Mouse (Mus musculus): ENCODE measurements around the gene Phlda3. TPM values are rescaled to one million over a fixed set of nuclear protein-coding genes. Genes with fewer than 3 reads are reported as not detected.

Phlda3 gene
- polyA plus RNA-seq, 1 experiment from 2014 or later = 82.0 TPM

- ATAC-seq (peak; percentile 7; the same call in 1 of the 2 replicates), DNase-seq (ENCODE audit: low spot score) (peak; percentile 88)
- no peak overlapping the region for H3K4me3 ChIP-seq (ENCODE audit: low read depth, low read length)
- 0 out of 2 replicates have a peak, but pooled peaks cover 3% of the 10 kb centered on the region for H3K36me3 ChIP-seq (ENCODE audit: insufficient read depth, low read length)
- H3K9me3 ChIP-seq (ENCODE audit: low read length) = no peaks in the 10 kb centered on the region
- no peaks in the 10 kb centered on the region for H3K27me3 ChIP-seq (replicated peaks; ENCODE audit: insufficient read depth, low read length)
- TF ChIP-seq EP300 (IDR thresholded peaks at IDR 0.05) = no peak
- TF ChIP-seq CTCF (IDR thresholded peaks at IDR 0.05) = no peak
- H3K4me1 ChIP-seq (ENCODE audit: insufficient read depth, low read depth, low read length) = peaks cover 5% of the 10 kb centered on the region; the same call in 1 of the 2 replicates
- 20% methylated on average over 7 of the region's 7 CpGs for WGBS
- no peak overlapping the region for H3K9ac ChIP-seq (replicated peaks; ENCODE audit: low read depth)
- no peak overlapping the region for H3K27ac ChIP-seq (ENCODE audit: low read length)
- no peak overlapping the region for H3K4me2 ChIP-seq (replicated peaks; ENCODE audit: low read depth, low read length)
Measured at GRCm38 (mm10) chr1:135725936-135726335, 40.0 kb upstream of the Phlda3 start.

- H3K4me3 ChIP-seq (ENCODE audit: low read depth, low read length) = peak overlapping the region; percentile 75
- H3K27ac ChIP-seq (ENCODE audit: low read length) = peak overlapping the region; percentile 94
- H3K4me1 ChIP-seq (ENCODE audit: insufficient read depth, low read depth, low read length) = peaks cover 26% of the 10 kb centered on the region; the same call in 1 of the 2 replicates
- peak overlapping the region; percentile 93 for H3K9ac ChIP-seq (replicated peaks; ENCODE audit: low read depth)
- TF ChIP-seq CTCF (IDR thresholded peaks at IDR 0.05) = no peak
- TF ChIP-seq EP300 (IDR thresholded peaks at IDR 0.05) = no peak
- H3K4me2 ChIP-seq (replicated peaks; ENCODE audit: low read depth, low read length) = peak overlapping the region; percentile 75
- H3K27me3 ChIP-seq (replicated peaks; ENCODE audit: insufficient read depth, low read length) = no peaks in the 10 kb centered on the region
- H3K36me3 ChIP-seq (ENCODE audit: insufficient read depth, low read length) = 0 out of 2 replicates have a peak, but pooled peaks cover 3% of the 10 kb centered on the region
- H3K9me3 ChIP-seq (ENCODE audit: low read length) = no peaks in the 10 kb centered on the region
- 2% methylated on average over 34 of the region's 35 CpGs for WGBS
- ATAC-seq (peak; percentile 82), DNase-seq (ENCODE audit: low spot score) (peak; percentile 98)
Measured at GRCm38 (mm10) chr1:135728631-135729366, 37.1 kb upstream of the Phlda3 start.

- Histone ChIP-seq H3K4me1 (ENCODE audit: insufficient read depth, low read depth, low read length) (peaks cover 31% of the 10 kb centered on the region), H3K27me3 (replicated peaks; ENCODE audit: insufficient read depth, low read length) (no peaks in the 10 kb centered on the region), H3K9ac (replicated peaks; ENCODE audit: low read depth) (peak overlapping the region; percentile 93), H3K27ac (ENCODE audit: low read length) (peak overlapping the region; percentile 94), H3K9me3 (ENCODE audit: low read length) (no peaks in the 10 kb centered on the region), H3K36me3 (ENCODE audit: insufficient read depth, low read length) (0 out of 2 replicates have a peak, but pooled peaks cover 3% of the 10 kb centered on the region), H3K4me3 (ENCODE audit: low read depth, low read length) (peak overlapping the region; percentile 75), H3K4me2 (replicated peaks; ENCODE audit: low read depth, low read length) (peak overlapping the region; percentile 75)
- TF ChIP-seq CTCF (IDR thresholded peaks at IDR 0.05) (no peak), EP300 (IDR thresholded peaks at IDR 0.05) (no peak)
- DNase-seq (ENCODE audit: low spot score) = no peak
- peak; percentile 29 for ATAC-seq
- 0% methylated on average over 11 of the region's 11 CpGs for WGBS
Measured at GRCm38 (mm10) chr1:135729367-135729713, 36.6 kb upstream of the Phlda3 start.

- Histone ChIP-seq H3K9me3 (ENCODE audit: low read length) (no peaks in the 10 kb centered on the region), H3K4me2 (replicated peaks; ENCODE audit: low read depth, low read length) (peak overlapping the region; percentile 75), H3K9ac (replicated peaks; ENCODE audit: low read depth) (peak overlapping the region; percentile 93), H3K36me3 (ENCODE audit: insufficient read depth, low read length) (0 out of 2 replicates have a peak, but pooled peaks cover 3% of the 10 kb centered on the region), H3K4me1 (ENCODE audit: insufficient read depth, low read depth, low read length) (peaks cover 36% of the 10 kb centered on the region), H3K4me3 (ENCODE audit: low read depth, low read length) (peak overlapping the region; percentile 75), H3K27me3 (replicated peaks; ENCODE audit: insufficient read depth, low read length) (no peaks in the 10 kb centered on the region), H3K27ac (ENCODE audit: low read length) (peak overlapping the region; percentile 94)
- DNase-seq (ENCODE audit: low spot score) (peak; percentile 47), ATAC-seq (no peak)
- 6% methylated on average over 4 of the region's 4 CpGs for WGBS
- TF ChIP-seq EP300 (IDR thresholded peaks at IDR 0.05) (no peak), CTCF (IDR thresholded peaks at IDR 0.05) (no peak)
Measured at GRCm38 (mm10) chr1:135729821-135730220, 36.1 kb upstream of the Phlda3 start.

- Histone ChIP-seq H3K36me3 (ENCODE audit: insufficient read depth, low read length) (0 out of 2 replicates have a peak, but pooled peaks cover 3% of the 10 kb centered on the region), H3K4me3 (ENCODE audit: low read depth, low read length) (peak overlapping the region; percentile 75), H3K27me3 (replicated peaks; ENCODE audit: insufficient read depth, low read length) (no peaks in the 10 kb centered on the region), H3K4me1 (ENCODE audit: insufficient read depth, low read depth, low read length) (peaks cover 40% of the 10 kb centered on the region), H3K4me2 (replicated peaks; ENCODE audit: low read depth, low read length) (peak overlapping the region; percentile 75), H3K27ac (ENCODE audit: low read length) (peak overlapping the region; percentile 94), H3K9me3 (ENCODE audit: low read length) (no peaks in the 10 kb centered on the region), H3K9ac (replicated peaks; ENCODE audit: low read depth) (peak overlapping the region; percentile 93)
- TF ChIP-seq CTCF (IDR thresholded peaks at IDR 0.05) = no peak
- 0 out of 2 replicates have a peak, but pooled peaks have one; percentile 42 for TF ChIP-seq EP300 (IDR thresholded peaks at IDR 0.05)
- ATAC-seq = peak; percentile 10
- WGBS = 2% methylated on average over 3 of the region's 3 CpGs
- peak; percentile 69 for DNase-seq (ENCODE audit: low spot score)
Measured at GRCm38 (mm10) chr1:135730296-135730695, 35.6 kb upstream of the Phlda3 start.

- peaks cover 51% of the 10 kb centered on the region for H3K4me1 ChIP-seq (ENCODE audit: insufficient read depth, low read depth, low read length)
- peak; percentile 74 for DNase-seq (ENCODE audit: low spot score)
Measured at GRCm38 (mm10) chr1:135731393-135731792, 34.5 kb upstream of the Phlda3 start.

More at GRCm38 (mm10) chr1:135731393-135731792, 34.5 kb upstream of the Phlda3 start:
- Histone ChIP-seq H3K27me3 (replicated peaks; ENCODE audit: insufficient read depth, low read length) (no peaks in the 10 kb centered on the region), H3K36me3 (ENCODE audit: insufficient read depth, low read length) (0 out of 2 replicates have a peak, but pooled peaks cover 5% of the 10 kb centered on the region), H3K4me3 (ENCODE audit: low read depth, low read length) (peak overlapping the region; percentile 75), H3K4me2 (replicated peaks; ENCODE audit: low read depth, low read length) (peak overlapping the region; percentile 75), H3K27ac (ENCODE audit: low read length) (peak overlapping the region; percentile 94), H3K9ac (replicated peaks; ENCODE audit: low read depth) (peak overlapping the region; percentile 93), H3K9me3 (ENCODE audit: low read length) (no peaks in the 10 kb centered on the region)
- WGBS = 17% methylated on average over 7 of the region's 7 CpGs
- no peak for ATAC-seq
- TF ChIP-seq EP300 (IDR thresholded peaks at IDR 0.05) = no peak
- TF ChIP-seq CTCF (IDR thresholded peaks at IDR 0.05) = no peak
